Mouse (Mus musculus): ENCODE results near the gene Setd6. TPM values are rescaled to one million over a fixed set of nuclear protein-coding genes. Genes with fewer than 3 reads are reported as not detected.
A peak's percentile ranks its signal among the peaks of the same experiment; 100 is the strongest.

Setd6 gene
- polyA plus RNA-seq, 1 experiment from 2014 or later: 19.9 TPM

DNA sequence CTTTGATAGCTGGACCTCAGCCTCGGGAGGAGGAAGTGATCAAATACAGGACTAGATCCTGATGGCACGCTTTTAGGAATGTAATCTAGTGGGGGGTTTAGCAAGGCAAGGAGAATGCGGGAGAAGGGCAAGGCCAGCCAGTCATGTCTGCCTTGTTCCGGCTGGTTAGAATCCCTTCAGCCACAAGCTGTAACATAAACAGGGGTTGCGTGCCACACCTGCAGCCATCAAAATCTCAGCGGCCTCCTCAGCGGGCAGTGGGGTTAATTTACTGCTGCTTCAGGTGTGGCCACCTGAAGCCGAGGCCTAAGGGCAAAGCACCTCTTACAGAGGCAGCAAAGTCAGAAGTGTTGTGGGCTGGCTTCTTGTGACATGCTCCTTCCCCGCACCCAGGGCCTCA, 39.0 kb upstream of the Setd6 start, which contains the start of gene Ndrg4:
Ndrg4 (plus strand) TSS at position 350 of the 400 bp plus-strand sequence.
- ATAC-seq (ENCODE audit: low FRiP score, low TSS enrichment): no peak

DNA sequence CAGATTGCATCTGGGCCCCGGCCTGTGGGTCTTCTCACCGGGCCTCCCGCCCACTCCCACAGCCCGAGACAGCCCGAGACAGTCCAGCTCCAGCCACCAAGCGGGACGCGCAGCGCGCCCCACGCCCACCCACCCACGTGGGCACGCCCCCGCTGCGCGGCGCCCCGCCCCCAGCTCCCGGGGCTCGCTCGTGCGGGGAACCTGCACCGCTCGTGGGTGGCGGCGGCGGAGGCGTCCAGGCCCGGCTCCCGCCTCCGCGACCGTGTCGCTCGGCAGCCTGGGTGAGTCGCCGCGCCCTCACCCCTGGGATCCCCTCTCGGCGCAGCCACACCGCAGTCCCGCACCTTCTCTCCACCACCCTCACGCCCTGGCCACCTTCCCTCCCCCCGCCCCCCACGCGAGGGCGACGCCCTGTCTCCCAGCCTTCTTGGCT, 38.1 kb upstream of the Setd6 start:
- TF ChIP-seq EP300 (optimal IDR thresholded peaks at IDR 0.05) (no peak), CTCF (IDR thresholded peaks at IDR 0.05; ENCODE audit: low read depth) (no peak)
- ATAC-seq (ENCODE audit: low FRiP score, low TSS enrichment) (peak; percentile 43; the same call in 1 of the 2 replicates), DNase-seq (ENCODE audit: low spot score) (peak; percentile 31)
- H3K4me3 ChIP-seq (ENCODE audit: low read depth, low read length): peak overlapping the region; percentile 48
- H3K4me1 ChIP-seq (replicated peaks; ENCODE audit: control insufficient read depth, insufficient read depth): no peaks in the 10 kb centered on the region
- H3K27ac ChIP-seq (replicated peaks): no peak overlapping the region
- H3K36me3 ChIP-seq (ENCODE audit: control insufficient read depth, insufficient read depth, low read length): no peaks in the 10 kb centered on the region
- peaks cover 6% of the 10 kb centered on the region; the same call in 1 of the 2 replicates for H3K27me3 ChIP-seq (ENCODE audit: control insufficient read depth, insufficient read depth, low read length)
- 0% methylated on average over 37 of the region's 48 CpGs for WGBS
- H3K9ac ChIP-seq (ENCODE audit: low read length): peak overlapping the region; percentile 45
- no peaks in the 10 kb centered on the region for H3K9me3 ChIP-seq (ENCODE audit: control insufficient read depth, low read length)
- H3K4me2 ChIP-seq (replicated peaks; ENCODE audit: low read depth): peak overlapping the region; percentile 98

More for the DNA sequence above, 39.0 kb upstream of the Setd6 start, which contains the start of gene Ndrg4:
- Histone ChIP-seq H3K27me3 (ENCODE audit: control insufficient read depth, insufficient read depth, low read length) (peaks cover 6% of the 10 kb centered on the region; the same call in 1 of the 2 replicates), H3K4me1 (replicated peaks; ENCODE audit: control insufficient read depth, insufficient read depth) (no peaks in the 10 kb centered on the region), H3K9me3 (ENCODE audit: control insufficient read depth, low read length) (no peaks in the 10 kb centered on the region), H3K4me2 (replicated peaks; ENCODE audit: low read depth) (peak within 1 kb of the TSS; percentile 98), H3K9ac (ENCODE audit: low read length) (peak within 1 kb of the TSS; percentile 45), H3K4me3 (ENCODE audit: low read depth, low read length) (peak within 1 kb of the TSS; percentile 48), H3K36me3 (ENCODE audit: control insufficient read depth, insufficient read depth, low read length) (no peaks in the 10 kb centered on the region), H3K27ac (replicated peaks) (no peak within 1 kb of the TSS)
- 41% methylated on average over 9 of the region's 9 CpGs for WGBS
- no peak for TF ChIP-seq EP300 (optimal IDR thresholded peaks at IDR 0.05)
- TF ChIP-seq CTCF (IDR thresholded peaks at IDR 0.05; ENCODE audit: low read depth): no peak
- DNase-seq (ENCODE audit: low spot score): no peak

DNA sequence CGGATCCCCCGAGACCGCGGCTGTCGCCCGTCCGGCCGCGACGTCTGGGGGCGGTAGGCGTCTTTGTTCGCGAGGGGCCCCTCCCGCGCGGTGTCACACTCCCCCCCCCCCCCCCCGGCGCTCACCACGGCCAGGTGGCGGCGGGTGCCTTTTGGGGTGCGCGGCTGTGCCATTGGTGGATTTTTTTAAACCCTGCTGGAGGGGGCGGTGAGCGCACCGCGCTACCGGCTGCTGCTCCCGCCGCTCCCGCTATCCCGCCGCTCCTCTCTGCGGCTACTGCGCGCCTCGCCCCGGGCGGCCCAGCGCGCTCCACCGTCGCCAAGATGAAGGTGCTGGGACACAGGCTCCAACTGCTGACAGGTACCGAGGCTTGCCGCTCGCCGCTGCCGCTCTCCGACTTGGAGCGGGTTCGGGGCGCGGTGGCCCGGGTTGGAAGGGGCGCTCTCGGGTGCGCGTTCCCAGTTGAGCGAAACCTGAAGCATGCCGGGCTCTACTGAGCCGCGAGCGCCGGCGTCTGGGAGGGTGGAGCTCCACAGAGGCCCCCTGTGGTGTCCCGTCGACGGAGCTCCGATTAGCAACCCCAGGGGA, 37.6 kb upstream of the Setd6 start:
- peak overlapping the region; percentile 98 for H3K4me2 ChIP-seq (replicated peaks; ENCODE audit: low read depth)
- peak overlapping the region; percentile 45 for H3K9ac ChIP-seq (ENCODE audit: low read length)
- peak; percentile 26 for DNase-seq (ENCODE audit: low spot score)
- no peak overlapping the region for H3K27ac ChIP-seq (replicated peaks)
- ATAC-seq (ENCODE audit: low FRiP score, low TSS enrichment): peak; percentile 50; the same call in 1 of the 2 replicates
- TF ChIP-seq EP300 (optimal IDR thresholded peaks at IDR 0.05) (no peak), CTCF (IDR thresholded peaks at IDR 0.05; ENCODE audit: low read depth) (no peak)
- H3K27me3 ChIP-seq (ENCODE audit: control insufficient read depth, insufficient read depth, low read length): peaks cover 6% of the 10 kb centered on the region; the same call in 1 of the 2 replicates
- peak overlapping the region; percentile 48 for H3K4me3 ChIP-seq (ENCODE audit: low read depth, low read length)
- H3K36me3 ChIP-seq (ENCODE audit: control insufficient read depth, insufficient read depth, low read length): no peaks in the 10 kb centered on the region
- no peaks in the 10 kb centered on the region for H3K4me1 ChIP-seq (replicated peaks; ENCODE audit: control insufficient read depth, insufficient read depth)
- no peaks in the 10 kb centered on the region for H3K9me3 ChIP-seq (ENCODE audit: control insufficient read depth, low read length)
- 1% methylated on average over 54 of the region's 70 CpGs for WGBS

DNA sequence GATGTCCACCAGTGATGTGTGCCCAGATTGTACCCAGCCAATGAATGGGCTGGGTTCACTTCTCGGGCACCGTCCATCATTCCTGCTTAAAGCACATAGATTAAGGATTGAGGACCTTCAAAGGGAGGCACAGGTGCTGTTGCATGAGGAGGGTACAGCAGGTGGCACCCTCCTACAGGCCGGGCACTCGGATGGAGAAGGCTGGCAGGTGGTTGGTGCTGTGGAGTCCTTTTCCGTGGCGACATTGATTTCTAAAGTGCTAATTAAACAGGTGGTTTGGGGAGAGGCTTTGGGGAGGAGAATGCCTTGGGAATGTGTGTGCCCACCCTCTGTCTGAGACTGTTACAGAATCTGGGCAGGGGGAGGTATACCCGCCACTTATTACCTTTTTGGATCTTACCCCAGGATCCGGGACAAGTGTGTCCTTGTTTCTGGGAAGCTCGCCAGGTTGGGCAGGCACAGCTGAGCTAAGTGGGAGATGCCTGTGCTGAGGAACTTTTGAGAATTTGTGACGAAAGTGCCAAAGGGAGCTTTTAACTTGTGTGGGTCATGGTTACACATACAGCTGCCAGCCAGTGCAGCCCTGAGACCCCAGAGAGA, 27.5 kb upstream of the Setd6 start:
- TF ChIP-seq CTCF (IDR thresholded peaks at IDR 0.05; ENCODE audit: low read depth): no peak
- no peak for TF ChIP-seq EP300 (optimal IDR thresholded peaks at IDR 0.05)
- no peak overlapping the region for H3K4me3 ChIP-seq (ENCODE audit: low read depth, low read length)
- ATAC-seq (ENCODE audit: low FRiP score, low TSS enrichment): no peak
- H3K27ac ChIP-seq (replicated peaks): no peak overlapping the region
- 60% methylated on average over 10 of the region's 10 CpGs for WGBS
- no peaks in the 10 kb centered on the region for H3K36me3 ChIP-seq (ENCODE audit: control insufficient read depth, insufficient read depth, low read length)
- no peak overlapping the region for H3K4me2 ChIP-seq (replicated peaks; ENCODE audit: low read depth)
- H3K9me3 ChIP-seq (ENCODE audit: control insufficient read depth, low read length): no peaks in the 10 kb centered on the region
- no peak overlapping the region for H3K9ac ChIP-seq (ENCODE audit: low read length)
- no peak for DNase-seq (ENCODE audit: low spot score)
- no peaks in the 10 kb centered on the region for H3K27me3 ChIP-seq (ENCODE audit: control insufficient read depth, insufficient read depth, low read length)
- no peaks in the 10 kb centered on the region for H3K4me1 ChIP-seq (replicated peaks; ENCODE audit: control insufficient read depth, insufficient read depth)

DNA sequence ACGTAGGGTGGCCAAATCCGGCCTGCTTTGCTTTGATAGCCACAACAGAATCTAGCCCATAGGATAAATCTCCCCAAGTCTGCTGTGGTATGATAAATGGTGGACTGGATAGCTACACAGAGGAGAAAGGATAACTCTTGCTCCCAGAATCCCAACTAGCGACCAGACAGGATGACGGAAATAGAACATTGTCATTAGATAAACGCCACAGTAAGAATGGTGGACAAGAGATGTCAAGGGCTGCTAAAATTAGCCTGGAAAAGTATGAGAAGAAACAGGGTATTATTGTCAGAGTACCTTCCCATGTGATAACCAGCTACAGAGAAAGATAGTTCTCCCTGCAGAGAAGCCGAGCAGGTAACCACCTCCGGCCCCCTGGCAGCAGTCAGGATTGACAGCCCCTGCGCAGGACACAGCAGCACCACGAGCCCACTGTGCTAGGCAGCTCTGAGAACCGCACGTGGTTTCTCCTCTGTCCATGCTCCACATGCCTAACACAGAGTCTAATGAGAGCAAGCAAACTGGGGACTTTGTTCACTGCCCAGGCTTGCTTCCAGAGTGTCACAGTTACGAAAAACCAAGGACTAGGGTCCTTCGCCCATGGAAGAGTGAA, 24.6 kb upstream of the Setd6 start:
- Histone ChIP-seq H3K4me2 (replicated peaks; ENCODE audit: low read depth) (no peak overlapping the region), H3K27ac (replicated peaks) (no peak overlapping the region), H3K9ac (ENCODE audit: low read length) (no peak overlapping the region), H3K36me3 (ENCODE audit: control insufficient read depth, insufficient read depth, low read length) (no peaks in the 10 kb centered on the region), H3K9me3 (ENCODE audit: control insufficient read depth, low read length) (no peaks in the 10 kb centered on the region), H3K27me3 (ENCODE audit: control insufficient read depth, insufficient read depth, low read length) (no peaks in the 10 kb centered on the region), H3K4me1 (replicated peaks; ENCODE audit: control insufficient read depth, insufficient read depth) (no peaks in the 10 kb centered on the region), H3K4me3 (ENCODE audit: low read depth, low read length) (no peak overlapping the region)
- TF ChIP-seq EP300 (optimal IDR thresholded peaks at IDR 0.05) (no peak), CTCF (IDR thresholded peaks at IDR 0.05; ENCODE audit: low read depth) (no peak)
- no peak for ATAC-seq (ENCODE audit: low FRiP score, low TSS enrichment)
- 71% methylated on average over 13 of the region's 13 CpGs for WGBS
- DNase-seq (ENCODE audit: low spot score): no peak

DNA sequence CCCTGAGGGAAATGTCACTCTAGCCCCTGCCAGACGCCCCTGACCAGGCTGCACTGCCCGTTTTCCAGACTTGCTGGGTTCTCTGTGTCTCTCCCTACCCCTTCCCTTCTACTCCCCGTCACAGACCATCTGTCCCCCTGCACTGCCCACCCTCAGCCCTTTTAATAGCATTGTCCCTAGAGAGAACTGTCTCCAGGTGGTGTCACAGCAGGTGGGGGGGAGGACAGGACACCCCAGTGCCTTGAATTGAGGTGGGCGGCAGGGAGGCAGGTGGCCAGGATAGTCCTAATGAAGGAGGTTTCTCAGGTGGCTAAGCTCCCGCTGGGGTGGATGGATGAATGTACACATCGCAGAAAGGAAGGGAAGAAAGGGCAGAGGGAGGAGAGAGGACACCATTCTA, 21.1 kb upstream of the Setd6 start:
- Histone ChIP-seq H3K27me3 (ENCODE audit: control insufficient read depth, insufficient read depth, low read length) (no peaks in the 10 kb centered on the region), H3K4me3 (ENCODE audit: low read depth, low read length) (no peak overlapping the region), H3K9ac (ENCODE audit: low read length) (no peak overlapping the region), H3K9me3 (ENCODE audit: control insufficient read depth, low read length) (no peaks in the 10 kb centered on the region), H3K4me1 (replicated peaks; ENCODE audit: control insufficient read depth, insufficient read depth) (no peaks in the 10 kb centered on the region), H3K36me3 (ENCODE audit: control insufficient read depth, insufficient read depth, low read length) (no peaks in the 10 kb centered on the region), H3K27ac (replicated peaks) (no peak overlapping the region), H3K4me2 (replicated peaks; ENCODE audit: low read depth) (no peak overlapping the region)
- TF ChIP-seq CTCF (IDR thresholded peaks at IDR 0.05; ENCODE audit: low read depth) (no peak), EP300 (optimal IDR thresholded peaks at IDR 0.05) (no peak)
- no peak for DNase-seq (ENCODE audit: low spot score)
- ATAC-seq (ENCODE audit: low FRiP score, low TSS enrichment): no peak
- WGBS: 33% methylated on average over 6 of the region's 6 CpGs

All from stomach, postnatal 0 days (tissue).